9 mouse cellular contexts compared by ENCODE assay signal in the genomic region with DNA sequence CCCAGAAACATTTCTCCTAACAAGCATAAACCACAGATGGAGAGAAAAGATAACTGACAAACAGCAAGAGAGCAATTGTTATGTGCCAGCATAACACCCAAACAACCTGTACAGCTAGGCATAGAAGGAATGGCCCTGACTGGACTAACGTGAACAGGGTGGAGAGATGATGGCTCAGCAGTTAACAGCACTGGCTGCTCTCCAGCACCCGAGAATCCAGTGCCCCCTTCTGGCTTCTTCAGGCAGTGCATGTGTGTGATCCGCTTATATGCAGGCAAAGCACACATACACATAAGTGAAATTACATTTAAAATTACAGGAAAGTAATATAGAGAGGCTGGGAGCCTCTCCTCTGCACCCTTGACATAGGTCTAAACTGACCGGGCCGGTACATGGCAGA. TPM values are rescaled to one million over a fixed set of nuclear protein-coding genes. Genes with fewer than 3 reads are reported as not detected.
DNase-seq lines count a peak whose midpoint lies in the region; ATAC-seq and TF ChIP-seq lines count a peak whose summit lies in the region.
"Had no signal": no experiment of that assay in that cellular context is flagged by ENCODE, and none has a peak within 500 bp of the region (broad histone marks: within the 10 kb centered on the region; RNA-seq: fewer than 3 reads in every experiment).

No protein-coding gene starts in this region.

- H3K4me3 ChIP-seq in ES-E14 (ENCODE audit: insufficient read depth in 1 of 2, low read depth in 1 of 2, low read length in 2 of 2, poor library complexity in 1 of 2, severe bottlenecking in 1 of 2) = no peak overlapping the region
- H3K4me3 ChIP-seq in liver, embryonic 13.5 days (replicated peaks) = no peak overlapping the region
- H3K4me3 ChIP-seq: heart, embryonic 15.5 days had no signal

- H3K36me3 ChIP-seq in ES-E14 (ENCODE audit: control insufficient read depth, insufficient read depth, low read length, poor library complexity, severe bottlenecking) = peaks cover 2% of the 10 kb centered on the region; the same call in 1 of the 2 replicates
- peaks cover 16% of the 10 kb centered on the region; the same call in 1 of the 2 replicates for H3K36me3 ChIP-seq in liver, embryonic 13.5 days

- no peak overlapping the region for H3K4me2 ChIP-seq in liver, embryonic 13.5 days
- H3K4me2 ChIP-seq: heart, embryonic 15.5 days had no signal

- peak; percentile 78 to 82 for ATAC-seq in hematopoietic stem cell, adult 5-6 weeks (replicated peaks in 1 of 2; ENCODE audit: insufficient read depth in 1 of 2, low FRiP score in 2 of 2, low TSS enrichment in 1 of 2, low read depth in 1 of 2, poor library complexity in 2 of 2, severe bottlenecking in 2 of 2)
- 0 out of 2 replicates have a peak, but pooled peaks have one; percentile 59 for ATAC-seq in liver, embryonic 13.5 days (ENCODE audit: low read depth)

- H3K9me3 ChIP-seq in ES-E14 (ENCODE audit: control insufficient read depth, insufficient read depth, low read depth, low read length) = no peaks in the 10 kb centered on the region
- no peaks in the 10 kb centered on the region for H3K9me3 ChIP-seq in liver, embryonic 13.5 days (replicated peaks)
- H3K9me3 ChIP-seq: heart, embryonic 15.5 days had no signal

- H3K4me1 ChIP-seq in ES-E14 (ENCODE audit: control insufficient read depth in 2 of 2, insufficient read depth in 2 of 2, low read length in 2 of 2, poor library complexity in 1 of 2) = 0 out of 4 replicates have a peak, but pooled peaks cover 0 to 6% of the 10 kb centered on the region in 2 experiments
- H3K4me1 ChIP-seq in liver, embryonic 13.5 days (replicated peaks) = no peaks in the 10 kb centered on the region
- H3K4me1 ChIP-seq: heart, embryonic 15.5 days had no signal

- no peak overlapping the region for H3K9ac ChIP-seq in ES-E14 (ENCODE audit: insufficient read depth, low read depth, low read length, poor library complexity, severe bottlenecking)
- H3K9ac ChIP-seq in liver, embryonic 13.5 days = no peak overlapping the region
- H3K9ac ChIP-seq: heart, embryonic 15.5 days had no signal

- WGBS in liver, embryonic 13.5 days (ENCODE audit: insufficient replicate concordance) = 46% methylated on average over 5 of the region's 5 CpGs

- no peaks in the 10 kb centered on the region for H3K27me3 ChIP-seq in liver, embryonic 13.5 days
- H3K27me3 ChIP-seq: heart, embryonic 15.5 days had no signal

- DNase-seq in left cerebral cortex, adult 18-20 months (ENCODE audit: low spot score in 2 of 2) = peak; percentile 33 to 38
- DNase-seq in left cerebral cortex, postnatal 36 days (ENCODE audit: low spot score in 2 of 2) = no peak
- peak; percentile 61 for DNase-seq in ES-E14 (ENCODE audit: low read depth, low spot score)
- peak; percentile 23 for DNase-seq in adrenal gland, adult 2 months
- peak; percentile 20 for DNase-seq in liver, embryonic 13.5 days
- peak; percentile 20 to 41 for DNase-seq in spleen, postnatal 14 days (ENCODE audit: low spot score in 2 of 2)

- H3K27ac ChIP-seq in ES-E14 (ENCODE audit: insufficient read depth, low read depth, low read length, poor library complexity, severe bottlenecking) = no peak overlapping the region
- H3K27ac ChIP-seq in liver, embryonic 13.5 days = no peak overlapping the region
- H3K27ac ChIP-seq: heart, embryonic 15.5 days had no signal

- intact Hi-C loops in left cerebral cortex, postnatal 36 days (cut with DNase I) = loop anchor here (10.0 kb wide), 1 partner anchor 105 kb away; no protein-coding TSS in a partner anchor

- in situ Hi-C loops in ES-E14 (cut with MboI; ENCODE audit: low sequenced_read_pairs in 2 of 2, unreplicated experiment in 2 of 2) = no loop called here

TF ChIP-seq in ES-E14, 5 proteins besides CTCF, POLR2A, EP300 and RAD21:
- TF ChIP-seq ZNF384 (IDR thresholded peaks at IDR 0.05; ENCODE audit: low read depth, low read length) = no peak
- no peak for TF ChIP-seq HCFC1 (IDR thresholded peaks at IDR 0.05; ENCODE audit: borderline replicate concordance, insufficient read depth, low read length)
- peak; percentile 94 for TF ChIP-seq MAFK (IDR thresholded peaks at IDR 0.05; ENCODE audit: insufficient read depth, low read depth, low read length)
- TF ChIP-seq CHD2 (IDR thresholded peaks at IDR 0.05; ENCODE audit: low read depth, low read length) = no peak
- TF ChIP-seq ZC3H11A (IDR thresholded peaks at IDR 0.05; ENCODE audit: borderline replicate concordance, low read depth, low read length) = 0 out of 2 replicates have a peak, but pooled peaks have one; percentile 5
TF ChIP-seq in ES-E14: peak in this region for 2.

RNA-seq across cellular contexts. Expression of a gene that starts 16.2 kb away (rescaled TPM):
- total RNA-seq in left cerebral cortex, adult 18-20 months (2021) = 10 to 100 TPM; 20.3 to 22.7 TPM
- total RNA-seq in left cerebral cortex, postnatal 36 days (2021) = 10 to 100 TPM; 21.9 to 25.6 TPM
- total RNA-seq in ES-E14 (2012; rRNA removed) = 20.2 and 22.4 TPM in 2 replicates
- total RNA-seq in adrenal gland, adult 2 months (2021) = 10 to 100 TPM; 78.7 to 91.9 TPM
- polyA plus RNA-seq in adrenal gland, adult 2 months (2012; rRNA removed) = 33.0 and 40.1 TPM in 2 replicates
- total RNA-seq in hematopoietic stem cell, adult 5-6 weeks (2017) = 22.4 and 22.8 TPM in 2 replicates
- polyA plus RNA-seq in liver, embryonic 13.5 days (2015; fragmentation: Nextera tagmentation; extraction: Ambion mirVana) = 11.3 and 14.2 TPM in 2 replicates

RNA-seq across cellular contexts. Expression of a gene that starts 16.4 kb away (rescaled TPM):
- 10 to 100 TPM; 39.2 to 44.2 TPM for total RNA-seq in left cerebral cortex, adult 18-20 months (2021)
- total RNA-seq in left cerebral cortex, postnatal 36 days (2021) = 10 to 100 TPM; 38.9 to 45.4 TPM
- total RNA-seq in ES-E14 (2012; rRNA removed) = 31.9 and 44.7 TPM in 2 replicates
- 10 to 100 TPM; 40.6 to 46.4 TPM for total RNA-seq in adrenal gland, adult 2 months (2021)
- 15.0 and 18.0 TPM in 2 replicates for polyA plus RNA-seq in adrenal gland, adult 2 months (2012; rRNA removed)
- total RNA-seq in hematopoietic stem cell, adult 5-6 weeks (2017) = 28.6 and 41.3 TPM in 2 replicates
- 20.6 and 23.2 TPM in 2 replicates for polyA plus RNA-seq in liver, embryonic 13.5 days (2015; fragmentation: Nextera tagmentation; extraction: Ambion mirVana)

RNA-seq across cellular contexts. Expression of a gene that starts 38.9 kb away (rescaled TPM):
- total RNA-seq in left cerebral cortex, adult 18-20 months (2021) = not detected
- total RNA-seq in left cerebral cortex, postnatal 36 days (2021) = not detected
- total RNA-seq in ES-E14 (2012; rRNA removed) = not detected in 2 replicates
- not detected for total RNA-seq in adrenal gland, adult 2 months (2021)
- not detected in 2 replicates for polyA plus RNA-seq in adrenal gland, adult 2 months (2012; rRNA removed)
- total RNA-seq in hematopoietic stem cell, adult 5-6 weeks (2017) = not detected in 2 replicates
- not detected in 2 replicates for polyA plus RNA-seq in liver, embryonic 13.5 days (2015; fragmentation: Nextera tagmentation; extraction: Ambion mirVana)
- polyA plus RNA-seq: heart, embryonic 15.5 days; neural tube, embryonic 14.5 days had no signal

RNA-seq across cellular contexts. Expression of a gene that starts 47.4 kb away (rescaled TPM):
- under 1 TPM in 1 of 2 experiments, not detected in 1; 0.21 TPM for total RNA-seq in left cerebral cortex, adult 18-20 months (2021)
- total RNA-seq in left cerebral cortex, postnatal 36 days (2021) = under 1 TPM in 1 of 2 experiments, not detected in 1; 0.12 TPM
- 1.1 and 1.3 TPM in 2 replicates for total RNA-seq in ES-E14 (2012; rRNA removed)
- under 1 TPM in 1 of 2 experiments, not detected in 1; 0.17 TPM for total RNA-seq in adrenal gland, adult 2 months (2021)
- 0.11 and 0.12 TPM in 2 replicates for polyA plus RNA-seq in adrenal gland, adult 2 months (2012; rRNA removed)
- not detected in 2 replicates for total RNA-seq in hematopoietic stem cell, adult 5-6 weeks (2017)
- polyA plus RNA-seq in liver, embryonic 13.5 days (2015; fragmentation: Nextera tagmentation; extraction: Ambion mirVana) = 0.44 TPM in 2 replicates

Comparison
In these comparisons a context has a peak if more than half of its experiments do, and no peak if none do; other contexts are left out.
1. DNase-seq: peak in left cerebral cortex, adult 18-20 months (2 of 2), ES-E14 (single experiment), adrenal gland, adult 2 months (single experiment), liver, embryonic 13.5 days (single experiment) and spleen, postnatal 14 days (2 of 2); none in left cerebral cortex, postnatal 36 days (0 of 2).